Mouse (Mus musculus) neural tube, embryonic 13.5 days (tissue): Measurements from ENCODE around the gene Gchfr. TPM values are rescaled to one million over a fixed set of nuclear protein-coding genes. Genes with fewer than 3 reads are reported as not detected.

Experiments
- ATAC-seq: fragments of 200-750 bp; cut with Nextera tagmentation; 2 replicates; pipeline ENCODE4 v1.8.0; 2017; ENCODE audit warnings: low read depth, mild to moderate bottlenecking, moderate TSS enrichment, moderate library complexity
- H3K27ac ChIP-seq: fragments of 300-500 bp; sonication (generic); replicated peaks from 2 replicates; pipeline ENCODE4 v1.5.1; 2015; ENCODE audit warnings: moderate library complexity, mild to moderate bottlenecking, inconsistent platforms
- H3K27me3 ChIP-seq: fragments of 300-500 bp; sonication (generic); 2 replicates; pipeline ENCODE4 v1.6.1; 2015; ENCODE audit warnings: mild to moderate bottlenecking, inconsistent platforms
- H3K36me3 ChIP-seq: fragments of 300-500 bp; sonication (generic); 2 replicates; pipeline ENCODE4 v1.6.1; 2015; ENCODE audit warnings: mild to moderate bottlenecking, inconsistent platforms
- H3K4me1 ChIP-seq: fragments of 300-500 bp; sonication (generic); replicated peaks from 2 replicates; pipeline ENCODE4 v1.6.1; 2015; ENCODE audit warnings: inconsistent platforms
- H3K4me2 ChIP-seq: fragments of 300-500 bp; sonication (generic); 2 replicates; pipeline ENCODE4 v1.6.1; 2015; ENCODE audit warnings: inconsistent platforms, mild to moderate bottlenecking, moderate library complexity
- H3K4me3 ChIP-seq: fragments of 300-500 bp; sonication (generic); 2 replicates; pipeline ENCODE4 v1.5.1; 2015; ENCODE audit warnings: mild to moderate bottlenecking, inconsistent platforms
- H3K9ac ChIP-seq: fragments of 300-500 bp; sonication (generic); 2 replicates; pipeline ENCODE4 v1.6.1; 2015; ENCODE audit warnings: moderate library complexity, mild to moderate bottlenecking, inconsistent platforms
- H3K9me3 ChIP-seq: fragments of 300-500 bp; sonication (generic); 2 replicates; pipeline ENCODE4 v1.6.1; 2016; ENCODE audit warnings: inconsistent platforms
- WGBS: fragments of 180-500 bp; shearing (Covaris S2); methylation state at CpG from one replicate; pipeline ENCODE4 v1.1.7; 2015; 5-methylcytosine and 5-hydroxymethylcytosine counted together
- polyA plus RNA-seq: library from polyadenylated mRNA; unstranded; fragments of >200 nt; fragmentation: Nextera tagmentation; extraction: Ambion mirVana; gene quantifications from 2 replicates; pipeline ENCODE4 v1.2.1, GENCODE M21; 2015

The Gchfr gene
- polyA plus RNA-seq, 1 experiment from 2014 or later: 2.3 TPM

- Histone ChIP-seq H3K4me1 (peaks cover 20% of the 10 kb centered on the region), H3K27ac (no peak overlapping the region), H3K4me2 (no peak overlapping the region), H3K9ac (no peak overlapping the region), H3K9me3 (no peaks in the 10 kb centered on the region), H3K27me3 (no peaks in the 10 kb centered on the region), H3K4me3 (no peak overlapping the region), H3K36me3 (no peaks in the 10 kb centered on the region)
- no peak for ATAC-seq
- WGBS: 78% methylated on average over 4 of the region's 4 CpGs
These were observed 36.4 kb downstream of the Gchfr start for GRCm38 (mm10) chr2:119203871-119204460.

- no peaks in the 10 kb centered on the region for H3K9me3 ChIP-seq
- H3K27ac ChIP-seq: peak overlapping the region; percentile 87
- no peak for ATAC-seq
- no peaks in the 10 kb centered on the region for H3K27me3 ChIP-seq
- 30% methylated on average over 6 of the region's 6 CpGs for WGBS
- peak overlapping the region; percentile 68 for H3K9ac ChIP-seq
- H3K36me3 ChIP-seq: peaks cover 27% of the 10 kb centered on the region
- H3K4me1 ChIP-seq: peaks cover 27% of the 10 kb centered on the region
- peak overlapping the region; percentile 65 for H3K4me3 ChIP-seq
- peak overlapping the region; percentile 56 for H3K4me2 ChIP-seq
These were observed 40.4 kb downstream of the Gchfr start for GRCm38 (mm10) chr2:119207961-119208343.

GRCm38 (mm10) chr2:119208344-119209175 lies 41.0 kb downstream of the Gchfr start, which contains the start of the genes Zfyve19 and Dnajc17:
Gene Zfyve19, plus strand, starts transcription at chr2:119208617.
Gene Dnajc17, minus strand, starts transcription at chr2:119208795.
- Histone ChIP-seq H3K9me3 (no peaks in the 10 kb centered on the region), H3K4me1 (peaks cover 21% of the 10 kb centered on the region), H3K4me2 (peak within 1 kb of the TSS; percentile 63), H3K27ac (peak within 1 kb of the TSS; percentile 87), H3K4me3 (peak within 1 kb of the TSS; percentile 65), H3K36me3 (peaks cover 33% of the 10 kb centered on the region), H3K27me3 (no peaks in the 10 kb centered on the region), H3K9ac (peak within 1 kb of the TSS; percentile 80)
- under 1% methylated on average over 51 of the region's 51 CpGs for WGBS
- peak; percentile 97 for ATAC-seq

GRCm38 (mm10) chr2:119209176-119209507 lies 41.6 kb downstream of the Gchfr start:
- H3K4me2 ChIP-seq: peak overlapping the region; percentile 63
- no peaks in the 10 kb centered on the region for H3K9me3 ChIP-seq
- H3K4me1 ChIP-seq: peaks cover 18% of the 10 kb centered on the region
- H3K27me3 ChIP-seq: no peaks in the 10 kb centered on the region
- H3K36me3 ChIP-seq: peaks cover 37% of the 10 kb centered on the region
- H3K9ac ChIP-seq: peak overlapping the region; percentile 80
- peak overlapping the region; percentile 87 for H3K27ac ChIP-seq
- 1% methylated on average over 13 of the region's 13 CpGs for WGBS
- peak overlapping the region; percentile 65 for H3K4me3 ChIP-seq
- ATAC-seq: peak; percentile 12

Other genes with a start within 250 kb of the Gchfr start
- 10.4 TPM in 2 replicates for gene Chst14, start 241.3 kb upstream of the Gchfr start, polyA plus RNA-seq
- gene Ccdc32, start 138.4 kb upstream of the Gchfr start, polyA plus RNA-seq: 36.6 and 37.4 TPM in 2 replicates
- gene Rpusd2, start 133.0 kb upstream of the Gchfr start, polyA plus RNA-seq: 4.2 and 5.9 TPM in 2 replicates
- 7.6 and 9.9 TPM in 2 replicates for gene Knl1, start 120.7 kb upstream of the Gchfr start, polyA plus RNA-seq
- 8.3 and 10.5 TPM in 2 replicates for gene Rad51, start 55.0 kb upstream of the Gchfr start, polyA plus RNA-seq
- 42.3 and 43.9 TPM in 2 replicates for gene Rmdn3, start 10.7 kb upstream of the Gchfr start, polyA plus RNA-seq
- gene Gm14137, start 6.7 kb downstream of the Gchfr start, polyA plus RNA-seq: 0.50 and 0.66 TPM in 2 replicates
- gene Zfyve19, start 40.8 kb downstream of the Gchfr start, polyA plus RNA-seq: 54.8 and 58.9 TPM in 2 replicates
- gene Dnajc17, start 41.0 kb downstream of the Gchfr start, polyA plus RNA-seq: 20.4 and 24.4 TPM in 2 replicates
- not detected in 2 replicates for gene Ppp1r14d, start 62.1 kb downstream of the Gchfr start, polyA plus RNA-seq
- 0.32 and 0.92 TPM in 2 replicates for gene Spint1, start 69.6 kb downstream of the Gchfr start, polyA plus RNA-seq
- 18.3 and 19.1 TPM in 2 replicates for gene Rhov, start 103.5 kb downstream of the Gchfr start, polyA plus RNA-seq
- 23.9 and 24.2 TPM in 2 replicates for gene Vps18, start 121.0 kb downstream of the Gchfr start, polyA plus RNA-seq
- 4.9 and 5.3 TPM in 2 replicates for gene Dll4, start 158.0 kb downstream of the Gchfr start, polyA plus RNA-seq
- 6.2 TPM in 2 replicates for gene Chac1, start 183.5 kb downstream of the Gchfr start, polyA plus RNA-seq